Mouse (Mus musculus) thymus, adult 2 months (tissue): ENCODE results near the gene Ifnar1. TPM values are rescaled to one million over a fixed set of nuclear protein-coding genes. Genes with fewer than 3 reads are reported as not detected.

Source experiments
- DNase-seq: peaks from one replicate; pipeline ENCODE4 v3.0.0; 2021
- H3K27ac ChIP-seq: fragments of 200-500 bp; 2 replicates; pipeline ENCODE4 v1.5.1; 2012; ENCODE audit warnings: low read length, control low read depth; ENCODE audit not compliant: control insufficient read depth, insufficient read depth
- H3K27me3 ChIP-seq: fragments of 200-500 bp; 2 replicates; pipeline ENCODE4 v1.6.1; 2012; ENCODE audit warnings: mild to moderate bottlenecking, low read length, moderate library complexity, mixed read lengths; ENCODE audit not compliant: control insufficient read depth, insufficient read depth
- H3K36me3 ChIP-seq: fragments of 200-500 bp; 2 replicates; pipeline ENCODE4 v1.6.1; 2012; ENCODE audit warnings: mild to moderate bottlenecking, low read length, moderate library complexity; ENCODE audit not compliant: control insufficient read depth, insufficient read depth
- H3K4me1 ChIP-seq: fragments of 200-500 bp; replicated peaks from 2 replicates; pipeline ENCODE4 v1.6.1; 2012; ENCODE audit warnings: low read length; ENCODE audit not compliant: control insufficient read depth, insufficient read depth
- H3K4me3 ChIP-seq: fragments of 200-500 bp; 2 replicates; pipeline ENCODE4 v1.5.1; 2012; ENCODE audit warnings: mild to moderate bottlenecking, low read length, control low read depth, moderate library complexity; ENCODE audit not compliant: control insufficient read depth, insufficient read depth
- CTCF ChIP-seq: fragments of 200-500 bp; IDR thresholded peaks from 2 replicates; pipeline ENCODE4 v1.5.1; 2012; ENCODE audit warnings: mild to moderate bottlenecking, control low read depth, low read length, moderate library complexity, borderline replicate concordance; ENCODE audit not compliant: control insufficient read depth, poor library complexity, insufficient read depth; ENCODE audit errors: extremely low read depth
- POLR2A ChIP-seq: fragments of 200-500 bp; IDR thresholded peaks from 2 replicates; pipeline ENCODE4 v1.6.1; 2012; ENCODE audit warnings: mild to moderate bottlenecking, low read length, control low read depth, moderate library complexity; ENCODE audit not compliant: control insufficient read depth, poor library complexity, insufficient read depth; ENCODE audit errors: extremely low read depth
- WGBS: fragments of 180-500 bp; shearing (Covaris S2); methylation state at CpG from one replicate; pipeline ENCODE4 v1.1.7; 2018; 5-methylcytosine and 5-hydroxymethylcytosine counted together
- polyA plus RNA-seq: library from polyadenylated mRNA; depleted of rRNA; stranded (reverse); fragments of >200 nt; gene quantifications from 2 replicates; pipeline ENCODE4 v1.2.3, GENCODE M21; 2012

Gene Ifnar1
- polyA plus RNA-seq, 1 experiment, result 47.0 TPM

DNA sequence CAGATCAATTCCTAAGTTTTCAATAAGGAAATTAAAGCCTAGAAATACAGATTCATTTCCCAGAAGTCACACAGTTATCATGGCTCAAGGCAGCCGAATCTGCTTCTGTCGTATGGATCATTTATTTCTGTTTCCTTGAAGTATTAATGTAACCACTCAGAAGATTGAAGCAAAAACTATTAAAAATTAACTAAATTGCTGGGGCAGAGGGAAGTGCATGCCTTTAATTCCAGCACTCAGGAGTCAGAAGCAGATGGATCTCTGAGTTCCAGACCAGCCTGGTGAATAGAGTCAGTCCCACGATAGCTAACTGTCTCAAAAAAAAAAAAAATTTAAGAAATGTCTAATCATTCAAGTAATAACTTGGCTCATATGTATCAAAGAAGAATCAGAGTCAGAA lies 6.4 kb downstream of the Ifnar1 start:
- Histone ChIP-seq H3K27me3 (no peaks in the 10 kb centered on the region), H3K4me3 (no peak overlapping the region), H3K36me3 (peaks cover 63% of the 10 kb centered on the region), H3K4me1 (peaks cover 12% of the 10 kb centered on the region), H3K27ac (no peak overlapping the region)
- DNase-seq, result no peak
- WGBS, result 95% methylated on average over 3 of the region's 3 CpGs
- no peak for TF ChIP-seq CTCF
- TF ChIP-seq POLR2A, result no peak

DNA sequence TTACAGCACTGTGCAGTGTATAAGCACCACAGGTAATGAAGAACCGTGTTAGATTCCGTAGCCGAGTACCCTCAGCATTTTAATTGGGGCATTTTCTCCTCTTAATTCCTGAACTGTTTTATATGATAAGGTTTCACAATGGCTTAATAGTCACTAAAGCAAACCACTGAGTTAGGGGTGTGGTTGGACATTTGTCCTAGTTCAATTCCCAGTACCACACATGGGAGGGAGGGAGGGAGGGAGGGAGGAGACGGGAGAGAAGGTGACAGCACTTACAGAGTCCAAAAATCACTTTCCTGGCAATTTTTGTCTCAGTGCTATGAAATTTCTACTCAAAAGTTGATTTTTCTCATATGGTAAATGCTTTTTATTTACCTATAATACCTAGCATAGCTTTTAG lies 10.5 kb downstream of the Ifnar1 start:
- Histone ChIP-seq H3K4me3 (no peak overlapping the region), H3K4me1 (peaks cover 3% of the 10 kb centered on the region), H3K36me3 (peaks cover 92% of the 10 kb centered on the region), H3K27ac (no peak overlapping the region), H3K27me3 (no peaks in the 10 kb centered on the region)
- TF ChIP-seq POLR2A (no peak), CTCF (no peak)
- no peak for DNase-seq
- WGBS, result 96% methylated on average over 4 of the region's 4 CpGs

DNA sequence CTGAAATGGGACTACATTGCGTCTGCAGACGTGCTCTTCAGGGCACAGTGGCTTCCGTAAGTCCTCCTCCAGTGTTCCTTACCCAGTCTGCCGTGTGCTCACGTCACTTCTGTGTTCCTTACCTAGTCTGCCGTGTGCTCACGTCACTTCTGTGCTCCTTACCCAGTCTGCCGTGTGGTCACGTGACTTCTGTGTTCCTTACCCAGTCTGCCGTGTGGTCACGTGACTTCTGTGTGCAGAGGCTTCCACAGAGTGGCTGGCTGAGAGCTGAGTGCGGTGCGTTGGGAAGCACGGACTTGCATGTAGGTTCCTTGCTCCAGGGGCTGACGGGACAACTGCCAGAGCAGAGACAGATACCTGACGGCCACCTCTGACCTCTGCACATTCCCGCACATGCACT lies 11.2 kb downstream of the Ifnar1 start:
- no peak overlapping the region for H3K27ac ChIP-seq
- DNase-seq, result no peak
- no peak overlapping the region for H3K4me3 ChIP-seq
- WGBS, result 97% methylated on average over 17 of the region's 17 CpGs
- no peak for TF ChIP-seq CTCF
- no peak for TF ChIP-seq POLR2A
- H3K36me3 ChIP-seq, result peaks cover 92% of the 10 kb centered on the region
- no peaks in the 10 kb centered on the region for H3K4me1 ChIP-seq
- no peaks in the 10 kb centered on the region for H3K27me3 ChIP-seq

DNA sequence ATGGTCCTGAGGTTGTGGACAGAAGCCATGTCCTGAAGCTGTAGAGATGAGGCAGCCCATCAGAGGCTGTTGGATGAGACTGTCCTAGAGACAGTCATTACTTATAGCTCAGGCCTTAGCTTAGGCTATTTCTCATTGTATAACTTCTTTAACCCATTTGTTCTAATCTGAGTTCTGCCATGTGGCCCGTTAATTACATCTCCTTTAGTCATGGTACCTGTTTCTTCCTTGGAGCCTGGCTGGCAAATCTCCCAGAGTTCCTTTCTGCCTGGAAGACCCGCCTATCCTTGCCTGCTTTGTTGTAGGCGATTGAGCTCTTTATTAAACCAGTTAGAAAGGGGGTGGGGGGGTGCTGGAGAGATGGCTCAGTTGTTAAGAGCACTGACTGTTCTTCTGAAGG lies 11.7 kb downstream of the Ifnar1 start:
- Histone ChIP-seq H3K36me3 (peaks cover 93% of the 10 kb centered on the region), H3K27ac (no peak overlapping the region), H3K27me3 (no peaks in the 10 kb centered on the region), H3K4me3 (no peak overlapping the region), H3K4me1 (no peaks in the 10 kb centered on the region)
- WGBS, result 97% methylated on average over 3 of the region's 3 CpGs
- DNase-seq, result no peak
- no peak for TF ChIP-seq POLR2A
- no peak for TF ChIP-seq CTCF

DNA sequence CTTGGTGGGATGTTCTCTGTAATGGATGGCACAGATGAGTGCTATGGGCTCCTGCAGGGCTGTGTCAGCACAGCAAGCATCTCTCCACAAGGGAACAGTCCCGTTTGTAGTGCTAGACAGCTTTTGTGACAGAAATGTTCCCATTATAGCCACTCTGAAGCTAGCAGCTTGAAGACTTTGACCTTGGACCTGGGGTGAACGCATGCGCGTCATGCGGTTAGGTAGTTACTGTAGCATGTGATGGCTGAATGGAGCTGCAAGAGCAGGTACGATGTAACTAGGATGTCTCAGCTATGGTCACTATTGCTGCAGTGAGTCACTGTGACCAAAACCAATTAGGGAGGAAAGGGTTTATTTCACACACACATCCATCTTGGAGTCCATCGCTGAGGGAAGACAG lies 13.0 kb downstream of the Ifnar1 start:
- TF ChIP-seq POLR2A (no peak), CTCF (no peak)
- H3K27me3 ChIP-seq, result no peaks in the 10 kb centered on the region
- H3K27ac ChIP-seq, result no peak overlapping the region
- H3K36me3 ChIP-seq, result peaks cover 89% of the 10 kb centered on the region
- no peaks in the 10 kb centered on the region for H3K4me1 ChIP-seq
- no peak for DNase-seq
- WGBS, result 97% methylated on average over 7 of the region's 7 CpGs
- no peak overlapping the region for H3K4me3 ChIP-seq

DNA sequence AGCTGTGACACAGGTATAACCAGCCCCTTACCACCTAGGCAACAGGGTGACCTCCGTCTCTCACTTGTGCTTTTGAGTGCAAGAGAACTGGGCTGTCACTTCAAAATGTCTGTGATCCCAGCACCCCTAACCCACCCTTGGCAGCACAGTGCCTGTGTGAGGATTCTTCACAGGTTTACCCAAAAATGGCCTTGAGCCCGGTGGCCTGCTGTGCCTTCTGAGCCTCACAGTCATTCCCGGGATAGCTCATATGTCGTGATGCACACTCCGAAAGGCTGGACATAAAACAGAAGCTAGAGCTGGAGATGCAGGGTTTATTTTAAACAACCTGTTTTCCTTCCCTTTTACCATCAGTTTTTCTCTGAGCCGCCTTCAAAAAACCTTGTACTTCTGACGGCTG lies 19.7 kb downstream of the Ifnar1 start:
- 96% methylated on average over 7 of the region's 7 CpGs for WGBS
- no peak for TF ChIP-seq CTCF
- TF ChIP-seq POLR2A, result no peak
- Histone ChIP-seq H3K27ac (no peak overlapping the region), H3K4me1 (no peaks in the 10 kb centered on the region), H3K27me3 (no peaks in the 10 kb centered on the region), H3K4me3 (no peak overlapping the region), H3K36me3 (peaks cover 65% of the 10 kb centered on the region)
- no peak for DNase-seq

DNA sequence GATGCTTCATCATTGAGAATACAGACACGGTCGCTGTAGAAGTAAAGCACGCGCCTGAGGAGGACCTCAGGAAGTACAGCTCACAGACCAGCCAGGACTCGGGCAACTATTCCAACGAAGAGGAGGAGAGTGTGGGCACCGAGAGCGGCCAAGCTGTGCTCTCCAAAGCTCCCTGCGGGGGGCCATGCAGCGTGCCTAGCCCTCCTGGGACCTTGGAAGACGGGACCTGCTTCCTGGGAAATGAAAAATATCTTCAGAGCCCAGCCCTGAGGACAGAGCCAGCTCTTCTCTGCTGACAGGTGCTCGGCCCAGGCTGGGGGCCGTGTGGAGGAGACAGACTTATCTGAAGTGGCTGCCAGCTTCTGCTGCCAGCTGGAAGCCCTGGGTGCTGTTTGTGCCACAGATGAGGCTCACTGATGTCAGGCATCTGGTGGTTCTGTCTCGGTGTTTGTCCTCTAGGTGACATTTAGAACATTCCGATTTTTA lies 20.1 kb downstream of the Ifnar1 start:
- no peaks in the 10 kb centered on the region for H3K27me3 ChIP-seq
- no peaks in the 10 kb centered on the region for H3K4me1 ChIP-seq
- peaks cover 62% of the 10 kb centered on the region for H3K36me3 ChIP-seq
- H3K4me3 ChIP-seq, result no peak overlapping the region
- WGBS, result 95% methylated on average over 15 of the region's 15 CpGs
- no peak overlapping the region for H3K27ac ChIP-seq
- TF ChIP-seq POLR2A, result no peak
- DNase-seq, result no peak
